Mouse (Mus musculus) cerebellum, adult 11 months (tissue): ENCODE results near the gene Chst5.

Experiments used
- DNase-seq: peaks from one replicate; pipeline ENCODE4 v3.0.0; 2022

Gene Chst5

GRCm38 (mm10) chr8:111929648-111930344, 19.5 kb upstream of the Chst5 start:
- DNase-seq: no peak

- DNase-seq: no peak
These were observed 14.7 kb upstream of the Chst5 start for GRCm38 (mm10) chr8:111924976-111925375.

- peak; percentile 74 for DNase-seq
These were observed 13.1 kb upstream of the Chst5 start for GRCm38 (mm10) chr8:111923383-111923804.

GRCm38 (mm10) chr8:111920971-111921370, 10.7 kb upstream of the Chst5 start:
- no peak for DNase-seq

- no peak for DNase-seq
These were observed 9.4 kb upstream of the Chst5 start for GRCm38 (mm10) chr8:111919663-111920062.

GRCm38 (mm10) chr8:111912860-111913432, 2.7 kb upstream of the Chst5 start:
- no peak for DNase-seq

- no peak for DNase-seq
These were observed 1.3 kb upstream of the Chst5 start for GRCm38 (mm10) chr8:111911572-111911971.

GRCm38 (mm10) chr8:111905500-111906121, 4.6 kb downstream of the Chst5 start:
- no peak for DNase-seq

- no peak for DNase-seq
These were observed 8.2 kb downstream of the Chst5 start for GRCm38 (mm10) chr8:111902080-111902479.

- DNase-seq: no peak
These were observed 11.7 kb downstream of the Chst5 start for GRCm38 (mm10) chr8:111898586-111898985.

GRCm38 (mm10) chr8:111894955-111895354, 15.3 kb downstream of the Chst5 start:
- DNase-seq: no peak

GRCm38 (mm10) chr8:111892615-111893014, 17.6 kb downstream of the Chst5 start:
- DNase-seq: no peak

- no peak for DNase-seq
These were observed 18.3 kb downstream of the Chst5 start for GRCm38 (mm10) chr8:111891983-111892382.

- DNase-seq: no peak
These were observed 19.3 kb downstream of the Chst5 start for GRCm38 (mm10) chr8:111890911-111891303.

GRCm38 (mm10) chr8:111889931-111890910, 20.0 kb downstream of the Chst5 start:
- peak; percentile 49 for DNase-seq

- DNase-seq: no peak
These were observed 22.1 kb downstream of the Chst5 start for GRCm38 (mm10) chr8:111888091-111888650.

- DNase-seq: no peak
These were observed 22.8 kb downstream of the Chst5 start for GRCm38 (mm10) chr8:111887479-111887878.

GRCm38 (mm10) chr8:111883615-111884014, 26.6 kb downstream of the Chst5 start:
- no peak for DNase-seq

GRCm38 (mm10) chr8:111881591-111881990, 28.7 kb downstream of the Chst5 start:
- DNase-seq: peak; percentile 47

GRCm38 (mm10) chr8:111877711-111878110, 32.5 kb downstream of the Chst5 start:
- no peak for DNase-seq

- peak; percentile 99 for DNase-seq
These were observed 33.8 kb downstream of the Chst5 start, which contains the start of gene Tmem170 for GRCm38 (mm10) chr8:111876355-111876948. TSS of gene Tmem170 (minus strand) at chr8:111876750.

- DNase-seq: peak; percentile 30
These were observed 34.5 kb downstream of the Chst5 start for GRCm38 (mm10) chr8:111875758-111876157.
